Mouse (Mus musculus) testis, adult 2 months (tissue): ENCODE results near the gene Ccdc88b. TPM values are rescaled to one million over a fixed set of nuclear protein-coding genes. Genes with fewer than 3 reads are reported as not detected.
A peak's percentile ranks its signal among the peaks of the same experiment; 100 is the strongest.

ENCODE experiments used
- H3K27ac ChIP-seq: fragments of 200-500 bp; 2 replicates; pipeline ENCODE4 v1.5.1; 2012; ENCODE audit warnings: low read depth, low read length; ENCODE audit not compliant: control insufficient read depth, insufficient read depth
- H3K27me3 ChIP-seq: fragments of 200-500 bp; 2 replicates; pipeline ENCODE4 v1.6.1; 2012; ENCODE audit warnings: mild to moderate bottlenecking, low read length, moderate library complexity; ENCODE audit not compliant: control insufficient read depth, insufficient read depth
- H3K36me3 ChIP-seq: fragments of 200-500 bp; 2 replicates; pipeline ENCODE4 v1.6.1; 2012; ENCODE audit warnings: mild to moderate bottlenecking, low read length; ENCODE audit not compliant: control insufficient read depth, insufficient read depth
- H3K4me1 ChIP-seq: fragments of 200-500 bp; 2 replicates; pipeline ENCODE4 v1.6.1; 2012; ENCODE audit warnings: low read length; ENCODE audit not compliant: control insufficient read depth, insufficient read depth
- H3K4me3 ChIP-seq: fragments of 200-500 bp; 2 replicates; pipeline ENCODE4 v1.5.1; 2012; ENCODE audit warnings: low read depth, mild to moderate bottlenecking, low read length, moderate library complexity, mixed read lengths; ENCODE audit not compliant: control insufficient read depth
- CTCF ChIP-seq: fragments of 200-500 bp; IDR thresholded peaks from 2 replicates; pipeline ENCODE4 v1.5.1; 2012; ENCODE audit warnings: low read depth, mild to moderate bottlenecking, inconsistent platforms, low read length, moderate library complexity; ENCODE audit not compliant: control insufficient read depth, insufficient read depth, insufficient replicate concordance
- POLR2A ChIP-seq: fragments of 200-500 bp; IDR thresholded peaks from 2 replicates; pipeline ENCODE4 v1.6.1; 2012; ENCODE audit warnings: low read depth, mild to moderate bottlenecking, inconsistent platforms, low read length, moderate library complexity; ENCODE audit not compliant: control insufficient read depth
- polyA plus RNA-seq: library from polyadenylated mRNA; depleted of rRNA; stranded (reverse); fragments of >200 nt; gene quantifications from 2 replicates; pipeline ENCODE4 v1.2.3, GENCODE M21; 2012

The Ccdc88b gene
- polyA plus RNA-seq, 1 experiment = 33.5 TPM

GRCm38 (mm10) chr19:6871574-6872271, 13.7 kb upstream of the Ccdc88b start:
- H3K4me1 ChIP-seq = no peaks in the 10 kb centered on the region
- H3K4me3 ChIP-seq = no peak overlapping the region
- TF ChIP-seq CTCF (peak; percentile 32; the same call in 1 of the 2 replicates), POLR2A (no peak)
- no peak overlapping the region for H3K27ac ChIP-seq
- H3K27me3 ChIP-seq = no peaks in the 10 kb centered on the region
- H3K36me3 ChIP-seq = no peaks in the 10 kb centered on the region

- no peaks in the 10 kb centered on the region for H3K27me3 ChIP-seq
- no peaks in the 10 kb centered on the region for H3K4me1 ChIP-seq
- TF ChIP-seq CTCF (no peak), POLR2A (no peak)
- peak overlapping the region; percentile 54; the same call in 1 of the 2 replicates for H3K27ac ChIP-seq
- H3K4me3 ChIP-seq = peak overlapping the region; percentile 16; the same call in 1 of the 2 replicates
- H3K36me3 ChIP-seq = no peaks in the 10 kb centered on the region
Measured at GRCm38 (mm10) chr19:6869355-6869754, 11.3 kb upstream of the Ccdc88b start.

- no peak overlapping the region for H3K4me3 ChIP-seq
- no peaks in the 10 kb centered on the region for H3K36me3 ChIP-seq
- H3K27me3 ChIP-seq = no peaks in the 10 kb centered on the region
- TF ChIP-seq POLR2A = no peak
- TF ChIP-seq CTCF = no peak
- no peak overlapping the region for H3K27ac ChIP-seq
- no peaks in the 10 kb centered on the region; the same call in 1 of the 2 replicates for H3K4me1 ChIP-seq
Measured at GRCm38 (mm10) chr19:6861451-6861850, 3.4 kb upstream of the Ccdc88b start.

GRCm38 (mm10) chr19:6860706-6861105, 2.7 kb upstream of the Ccdc88b start:
- Histone ChIP-seq H3K27me3 (no peaks in the 10 kb centered on the region), H3K27ac (no peak overlapping the region), H3K36me3 (no peaks in the 10 kb centered on the region), H3K4me1 (peaks cover 3% of the 10 kb centered on the region), H3K4me3 (no peak overlapping the region)
- TF ChIP-seq CTCF (no peak), POLR2A (no peak)

GRCm38 (mm10) chr19:6859971-6860370, 2.0 kb upstream of the Ccdc88b start:
- Histone ChIP-seq H3K27me3 (no peaks in the 10 kb centered on the region; the same call in 1 of the 2 replicates), H3K27ac (no peak overlapping the region), H3K4me3 (no peak overlapping the region), H3K36me3 (no peaks in the 10 kb centered on the region), H3K4me1 (peaks cover 11% of the 10 kb centered on the region)
- TF ChIP-seq CTCF (no peak), POLR2A (no peak)

- Histone ChIP-seq H3K27me3 (no peaks in the 10 kb centered on the region; the same call in 1 of the 2 replicates), H3K4me3 (no peak overlapping the region), H3K36me3 (no peaks in the 10 kb centered on the region), H3K27ac (no peak overlapping the region), H3K4me1 (peaks cover 19% of the 10 kb centered on the region)
- TF ChIP-seq CTCF = no peak
- no peak for TF ChIP-seq POLR2A
Measured at GRCm38 (mm10) chr19:6859032-6859651, 1.1 kb upstream of the Ccdc88b start.

- H3K4me1 ChIP-seq = peaks cover 19% of the 10 kb centered on the region
- TF ChIP-seq CTCF = no peak
- no peak for TF ChIP-seq POLR2A
- no peaks in the 10 kb centered on the region; the same call in 1 of the 2 replicates for H3K27me3 ChIP-seq
- no peaks in the 10 kb centered on the region for H3K36me3 ChIP-seq
- no peak overlapping the region for H3K27ac ChIP-seq
- H3K4me3 ChIP-seq = no peak overlapping the region
Measured at GRCm38 (mm10) chr19:6857391-6858005, 513 bp downstream of the Ccdc88b start.
